Mouse (Mus musculus) heart, adult 10 weeks (tissue): ENCODE data around the gene Rnh1. TPM values are rescaled to one million over a fixed set of nuclear protein-coding genes. Genes with fewer than 3 reads are reported as not detected.

Experiments
- polyA plus RNA-seq: library from polyadenylated mRNA; stranded (reverse); fragments of 350-450 nt; fragmentation: Illumina TruSeq; extraction: RNeasy Lipid Tissue Mini Kit (QIAGEN cat#74804); gene quantifications from one replicate; pipeline ENCODE4 v1.2.3, GENCODE M21; 2014; ENCODE audit warnings: low read depth, low replicate concordance

Gene Rnh1
- polyA plus RNA-seq = 69.3 TPM

DNA sequence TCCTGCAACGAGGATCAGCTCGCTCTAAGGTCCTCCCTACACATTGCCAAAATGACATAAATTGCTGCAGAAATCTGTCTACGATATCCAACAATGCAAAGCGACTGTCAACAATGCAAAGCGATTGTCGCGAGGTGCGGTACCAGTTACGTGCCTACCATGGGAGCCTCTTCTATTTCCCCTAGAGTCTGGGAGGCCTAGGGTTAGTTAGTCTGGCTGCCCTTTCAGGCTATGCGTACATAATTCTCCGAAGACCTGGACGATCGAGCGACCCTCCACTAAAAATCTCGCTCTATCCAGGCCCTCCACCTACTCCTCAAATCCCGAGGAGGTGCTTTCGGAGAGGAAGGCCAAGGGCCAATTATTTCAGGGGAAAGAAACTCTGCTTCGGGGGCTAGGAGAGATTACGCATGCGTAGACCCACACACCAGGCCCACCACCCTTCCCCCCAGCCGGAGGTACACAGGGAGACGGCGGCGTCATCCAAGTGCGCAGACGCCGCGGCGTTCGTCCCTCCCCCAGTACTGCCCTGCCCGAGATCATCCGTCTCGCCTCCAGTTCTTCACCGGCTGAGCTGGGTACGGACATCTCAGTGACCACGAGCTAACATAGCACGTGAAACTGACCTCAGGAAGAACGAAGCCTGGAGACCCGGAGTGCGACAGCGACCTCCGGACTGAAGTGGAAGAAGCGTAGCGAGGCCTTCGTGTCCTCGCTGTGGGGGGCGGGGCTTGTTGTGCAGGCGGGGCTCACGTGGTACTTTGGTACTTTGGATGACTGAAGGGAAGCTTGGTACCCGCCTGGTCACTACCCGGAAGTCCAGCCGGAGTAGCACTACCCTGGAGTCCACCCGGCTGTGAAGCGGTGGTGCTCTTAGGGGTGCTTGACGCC, at the start of gene Rnh1:
Gene Rnh1, minus strand, starts transcription at position 742 of the 891 bp plus-strand sequence.

DNA sequence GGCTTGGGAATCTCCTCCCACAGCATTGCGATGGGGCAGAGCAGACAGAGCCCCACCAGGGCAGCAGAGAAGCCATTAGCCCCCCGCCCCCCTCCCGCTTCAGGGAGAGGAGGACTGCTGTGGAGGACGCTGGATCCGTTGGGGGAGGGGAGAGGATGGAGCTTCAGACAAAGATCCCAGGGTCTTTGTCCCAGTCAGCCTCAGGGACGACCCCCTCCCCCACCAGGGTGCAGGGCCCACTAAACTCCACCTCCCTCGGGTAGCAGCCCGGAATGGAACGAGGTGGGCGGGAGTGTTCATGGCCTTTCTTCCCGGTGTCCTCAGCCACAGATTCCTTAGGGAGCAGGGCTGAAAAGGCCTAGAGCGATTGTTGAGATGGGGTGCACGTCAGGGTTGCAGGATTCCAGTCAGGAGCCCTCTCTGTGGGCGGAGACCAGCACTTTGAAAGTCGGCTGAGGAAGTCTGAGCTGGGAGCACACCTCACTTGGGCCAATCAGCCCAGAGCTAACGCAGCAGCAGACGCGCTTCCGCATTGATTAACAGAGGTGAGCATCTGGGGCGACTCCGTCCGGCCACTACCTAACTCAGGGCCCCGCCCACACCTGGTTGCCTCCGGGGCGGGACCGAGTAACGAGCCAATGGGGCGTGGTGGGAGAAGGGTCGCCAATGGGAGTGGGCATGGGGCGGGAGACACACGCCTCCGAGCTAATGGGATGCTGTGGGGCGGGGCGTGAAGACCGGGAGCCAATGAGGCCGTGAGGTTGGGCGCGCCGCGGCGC, 42.6 kb upstream of the Rnh1 start, which contains the start of gene Rassf7:
Gene Rassf7, plus strand, starts transcription at position 760 of the 779 bp plus-strand sequence.

DNA sequence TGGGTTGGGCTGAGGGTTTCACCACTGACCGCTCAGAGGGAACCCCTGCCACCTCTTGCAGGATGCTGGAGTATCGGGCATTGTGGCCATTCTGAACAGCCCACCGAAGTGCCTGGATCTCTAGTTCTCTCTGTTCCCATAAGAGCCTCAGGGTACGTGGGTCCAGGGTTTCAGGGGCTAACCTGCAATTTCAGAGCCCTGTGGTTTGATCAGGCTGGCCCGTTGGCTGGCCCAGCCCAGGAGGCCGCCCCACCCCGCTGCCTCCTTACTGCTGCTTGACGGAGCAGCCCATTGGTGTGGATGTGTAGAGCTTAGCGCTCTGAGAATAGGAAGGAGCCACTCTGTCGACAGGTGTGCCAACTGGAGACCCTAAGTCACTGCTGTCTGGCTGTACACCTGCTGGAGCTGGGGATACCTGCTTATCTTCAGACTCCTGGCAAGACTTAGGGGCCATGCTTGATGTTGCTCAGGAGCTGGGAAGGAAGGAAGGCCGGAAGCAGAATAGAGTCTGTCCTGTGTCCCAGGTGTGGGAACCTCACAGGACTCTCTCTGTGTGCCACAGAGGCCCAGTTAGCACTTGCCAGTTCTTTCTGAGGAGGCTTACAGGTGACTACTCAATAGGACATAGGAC, 41.1 kb upstream of the Rnh1 start, which contains the start of gene Lmntd2:
Gene Lmntd2, minus strand, starts transcription at position 476 of the 631 bp plus-strand sequence.

GRCm38 (mm10) chr7:141193948-141194347, 21.3 kb upstream of the Rnh1 start, which contains the start of the genes Hras and Lrrc56:
TSS of gene Hras (minus strand) at chr7:141194005.
TSS of gene Lrrc56 (plus strand) at chr7:141194157.

DNA sequence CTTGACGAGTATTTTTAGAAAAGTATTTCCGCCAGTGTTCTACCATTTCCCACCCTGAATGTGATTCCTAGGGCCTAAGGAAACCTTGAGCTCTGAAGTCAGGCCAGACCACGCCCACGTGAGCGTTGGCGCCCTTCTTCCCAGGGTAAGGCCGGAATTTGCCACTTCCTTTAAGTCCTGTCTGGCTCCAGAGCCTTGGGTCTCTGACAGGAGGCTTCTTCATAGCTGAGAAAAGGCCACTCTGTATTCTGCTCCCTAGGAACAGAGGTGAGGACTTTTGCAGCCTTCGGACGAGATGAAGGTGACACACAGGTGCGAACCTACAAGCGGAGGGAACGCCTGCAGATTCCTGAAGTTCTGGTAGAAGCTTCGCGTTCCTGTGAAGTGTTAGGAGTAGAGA, 50.4 kb downstream of the Rnh1 start, which contains the start of gene Ptdss2:
Gene Ptdss2, plus strand, starts transcription at position 138 of the 400 bp plus-strand sequence.

GRCm38 (mm10) chr7:141117636-141118035, 55.0 kb downstream of the Rnh1 start, which contains the start of gene Ano9:
TSS of gene Ano9 (minus strand) at chr7:141117806.

Other genes starting within 250 kb of the Rnh1 start
- 6.1 TPM for gene Pgghg, start 231.5 kb downstream of the Rnh1 start, polyA plus RNA-seq
- gene Ifitm5, start 222.6 kb downstream of the Rnh1 start, polyA plus RNA-seq = 0.92 TPM
- gene Gm45717, start 216.9 kb downstream of the Rnh1 start, polyA plus RNA-seq = not detected
- 168 TPM for gene Ifitm2, start 216.9 kb downstream of the Rnh1 start, polyA plus RNA-seq
- gene Ifitm1, start 205.6 kb downstream of the Rnh1 start, polyA plus RNA-seq = 10.8 TPM
- 220 TPM for gene Ifitm3, start 162.1 kb downstream of the Rnh1 start, polyA plus RNA-seq
- 0.84 TPM for gene Ifitm6, start 154.9 kb downstream of the Rnh1 start, polyA plus RNA-seq
- not detected for gene Gm17387, start 143.7 kb downstream of the Rnh1 start, polyA plus RNA-seq
- gene B4galnt4, start 111.8 kb downstream of the Rnh1 start, polyA plus RNA-seq = not detected
- gene Pkp3, start 94.6 kb downstream of the Rnh1 start, polyA plus RNA-seq = not detected
- gene Sigirr, start 72.3 kb downstream of the Rnh1 start, polyA plus RNA-seq = 8.4 TPM
- gene Ano9, start 55.1 kb downstream of the Rnh1 start, polyA plus RNA-seq = not detected
- 29.2 TPM for gene Ptdss2, start 50.5 kb downstream of the Rnh1 start, polyA plus RNA-seq
- gene Hras, start 21.1 kb upstream of the Rnh1 start, polyA plus RNA-seq = 59.1 TPM
- gene Lrrc56, start 21.3 kb upstream of the Rnh1 start, polyA plus RNA-seq = 2.6 TPM
- not detected for gene Lmntd2, start 41.2 kb upstream of the Rnh1 start, polyA plus RNA-seq
- gene Rassf7, start 43.0 kb upstream of the Rnh1 start, polyA plus RNA-seq = 0.39 TPM
- 22.9 TPM for gene Phrf1, start 55.9 kb upstream of the Rnh1 start, polyA plus RNA-seq
- gene Irf7, start 93.6 kb upstream of the Rnh1 start, polyA plus RNA-seq = 10.7 TPM
- not detected for gene Cdhr5, start 103.9 kb upstream of the Rnh1 start, polyA plus RNA-seq
- not detected for gene Sct, start 106.3 kb upstream of the Rnh1 start, polyA plus RNA-seq
- not detected for gene Drd4, start 119.1 kb upstream of the Rnh1 start, polyA plus RNA-seq
- gene Deaf1, start 154.8 kb upstream of the Rnh1 start, polyA plus RNA-seq = 17.7 TPM
- gene Tmem80, start 154.9 kb upstream of the Rnh1 start, polyA plus RNA-seq = 27.8 TPM
- 4.6 TPM for gene Eps8l2, start 166.0 kb upstream of the Rnh1 start, polyA plus RNA-seq
- gene Taldo1, start 219.3 kb upstream of the Rnh1 start, polyA plus RNA-seq = 127 TPM
- gene Gatd1, start 241.3 kb upstream of the Rnh1 start, polyA plus RNA-seq = 15.8 TPM